Mouse (Mus musculus) layer of hippocampus, postnatal 10 days (tissue): ENCODE measurements around the gene Pam. TPM values are rescaled to one million over a fixed set of nuclear protein-coding genes. Genes with fewer than 3 reads are reported as not detected.
"Not testable (repeated sequence)": the region's sequence is repeated elsewhere in the genome, so short reads cannot be mapped to it uniquely, and the experiment has no call there.

ENCODE experiments used
- DNase-seq, 2 experiments: peaks; one replicate each; pipeline ENCODE4 v3.0.0; 2021; ENCODE audit warnings: low spot score in 2 of 2
- total RNA-seq, 2 experiments: library from RNA; stranded (reverse); gene quantifications; 2 replicates each; pipeline ENCODE4 v1.2.3; 2021

The Pam gene
- total RNA-seq, 2 experiments from 2014 or later, result 158 to 166 TPM

GRCm38 (mm10) chr1:97974968-97975367, 120.5 kb downstream of the Pam start:
- DNase-seq, result no peak

GRCm38 (mm10) chr1:97969765-97970164, 125.7 kb downstream of the Pam start:
- DNase-seq, result no peak

DNA sequence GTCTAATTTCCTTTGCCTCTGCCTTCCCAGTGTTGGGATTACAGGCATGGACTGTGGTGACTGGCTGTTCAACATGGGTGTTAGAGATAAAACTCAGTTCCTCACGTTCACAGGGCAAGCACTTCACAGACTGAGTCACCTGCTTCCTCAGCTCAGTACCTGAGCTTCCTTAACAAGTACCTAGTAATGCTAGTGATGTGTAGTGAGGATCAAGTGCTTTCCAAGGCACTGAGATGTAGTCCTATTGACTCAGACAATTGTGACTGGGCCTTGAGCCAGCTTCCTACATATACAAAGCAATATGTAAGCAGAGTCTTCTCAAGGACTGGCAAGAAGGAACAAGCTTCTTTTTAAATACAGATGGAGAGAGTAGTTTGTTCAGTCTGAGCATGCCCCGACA, 131.7 kb downstream of the Pam start:
- no peak for DNase-seq

DNA sequence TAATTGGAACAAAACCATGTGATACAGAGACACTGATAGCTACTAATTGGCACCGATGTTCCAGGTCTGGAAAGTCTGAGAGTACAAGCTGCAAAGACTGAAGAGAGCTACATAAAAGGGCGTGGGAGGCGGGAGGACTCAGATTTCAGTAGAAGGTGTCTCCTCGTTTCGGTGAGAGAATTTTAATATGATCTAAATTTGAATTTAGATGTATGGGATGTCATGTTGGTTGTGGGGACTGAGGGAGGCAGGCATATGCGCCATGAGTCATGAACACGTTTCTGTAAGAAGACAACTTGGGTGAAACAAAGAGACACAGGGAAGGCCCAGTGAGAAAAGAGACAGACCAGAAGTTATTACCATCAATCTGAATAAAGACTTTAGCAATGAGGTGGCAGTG, 133.3 kb downstream of the Pam start:
- no peak for DNase-seq

GRCm38 (mm10) chr1:97960681-97961080, 134.8 kb downstream of the Pam start:
- DNase-seq, result no peak

GRCm38 (mm10) chr1:97960124-97960523, 135.3 kb downstream of the Pam start:
- no peak for DNase-seq

GRCm38 (mm10) chr1:97958759-97959158, 136.7 kb downstream of the Pam start:
- no peak for DNase-seq

DNA sequence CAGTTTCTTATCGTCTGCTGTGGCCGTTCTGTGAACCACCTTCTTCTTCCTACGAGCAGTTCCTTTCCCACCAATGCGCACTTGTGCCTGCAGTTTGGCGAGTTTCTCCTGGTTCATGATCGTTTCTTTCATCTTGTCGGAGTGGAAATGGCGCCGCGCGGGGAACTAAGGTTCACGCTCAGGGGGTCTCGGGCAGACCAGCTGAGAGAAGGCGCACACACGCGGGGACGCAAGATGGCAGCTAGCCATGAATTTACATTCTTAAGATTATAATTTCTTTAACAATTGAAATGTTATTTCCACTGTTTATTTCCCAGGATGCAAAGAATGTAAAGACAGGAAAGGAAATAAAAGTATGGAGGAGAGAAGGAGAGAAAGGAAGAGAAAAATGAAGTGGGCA, 146.2 kb downstream of the Pam start:
- not testable (repeated sequence) for DNase-seq

GRCm38 (mm10) chr1:97947100-97947499, 148.3 kb downstream of the Pam start:
- no peak for DNase-seq

- DNase-seq, result no peak
Observed at GRCm38 (mm10) chr1:97943908-97944608, 151.4 kb downstream of the Pam start.

- no peak for DNase-seq
Observed at GRCm38 (mm10) chr1:97943402-97943801, 152.0 kb downstream of the Pam start.

DNA sequence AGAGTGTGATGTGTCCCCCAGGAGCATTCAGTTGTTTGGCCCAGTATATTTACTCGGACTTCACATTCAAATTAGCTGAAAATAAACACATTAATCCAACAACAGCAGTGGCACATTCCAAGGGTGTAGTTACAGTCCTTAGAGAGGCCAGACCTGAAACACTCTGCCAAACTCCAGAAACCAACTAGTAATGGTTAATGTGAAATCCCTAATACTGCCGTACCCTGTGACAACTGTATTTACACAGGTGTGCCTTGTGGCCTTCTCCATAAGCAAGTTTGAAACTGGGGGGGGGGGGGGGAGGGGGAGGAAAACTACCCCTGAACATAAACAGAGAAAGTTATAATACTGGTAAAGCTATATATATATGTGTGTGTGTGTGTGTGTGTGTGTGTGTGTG, 152.5 kb downstream of the Pam start:
- no peak for DNase-seq

- no peak for DNase-seq
Observed at GRCm38 (mm10) chr1:97938586-97938985, 156.9 kb downstream of the Pam start.

DNA sequence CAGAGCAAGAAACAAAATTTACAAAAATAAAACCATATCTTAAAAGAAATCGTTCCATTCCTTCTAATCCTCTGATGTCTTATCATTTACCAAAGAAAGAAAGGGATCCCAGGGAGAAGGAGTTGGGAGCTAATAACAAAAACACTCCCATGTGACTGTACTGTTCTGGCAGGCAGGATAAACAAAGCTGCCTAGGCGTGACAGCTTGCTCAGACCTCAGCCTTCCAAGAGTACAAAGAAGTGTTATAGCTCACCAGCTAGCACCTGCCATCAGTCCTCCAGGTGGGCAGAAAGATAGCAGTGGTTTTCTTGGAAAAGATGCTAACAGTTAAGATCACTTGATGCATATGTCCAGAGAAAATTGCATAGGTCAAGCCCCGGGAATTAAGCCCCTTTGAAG, 157.4 kb downstream of the Pam start:
- DNase-seq, result no peak

DNA sequence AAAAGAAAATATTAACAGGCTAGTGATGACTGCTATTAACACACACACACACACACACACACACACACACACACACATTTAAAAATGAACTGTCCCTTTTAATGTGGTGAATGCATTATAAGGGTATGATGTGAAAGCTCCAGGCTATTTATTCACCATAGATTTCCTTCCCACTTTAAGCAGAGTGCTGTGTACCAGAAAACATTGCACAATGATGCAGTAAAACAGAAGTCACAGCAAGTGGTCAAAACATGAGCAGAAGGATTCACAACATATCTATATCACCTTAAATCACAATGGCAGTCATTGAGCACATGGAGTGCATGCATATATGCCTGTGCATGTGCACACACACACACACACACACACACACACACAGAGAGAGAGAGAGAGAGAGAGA, 160.5 kb downstream of the Pam start:
- DNase-seq, result no peak

GRCm38 (mm10) chr1:97931220-97931619, 164.2 kb downstream of the Pam start:
- no peak for DNase-seq

GRCm38 (mm10) chr1:97929415-97930028, 165.9 kb downstream of the Pam start:
- DNase-seq, result no peak

- DNase-seq, result no peak
Observed at GRCm38 (mm10) chr1:97926789-97927188, 168.7 kb downstream of the Pam start.

- no peak for DNase-seq
Observed at GRCm38 (mm10) chr1:97926017-97926540, 169.4 kb downstream of the Pam start.

GRCm38 (mm10) chr1:97922395-97922794, 173.1 kb downstream of the Pam start:
- no peak for DNase-seq

- DNase-seq, result no peak
Observed at GRCm38 (mm10) chr1:97921886-97922285, 173.6 kb downstream of the Pam start.

GRCm38 (mm10) chr1:97918495-97918894, 177.0 kb downstream of the Pam start:
- DNase-seq, result no peak

DNA sequence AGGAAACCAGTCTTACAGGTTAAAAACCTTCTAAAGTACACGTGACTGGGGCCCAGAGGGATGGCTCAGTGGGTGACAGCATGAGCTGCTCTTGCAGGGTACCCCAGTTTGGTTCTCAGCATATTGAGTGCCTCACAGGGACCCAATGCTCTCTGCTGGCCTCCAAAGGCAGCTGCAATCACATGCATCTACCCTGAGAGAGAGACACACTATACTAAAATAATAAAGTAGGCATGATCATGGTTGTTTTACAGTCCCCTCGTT, 178.5 kb downstream of the Pam start:
- DNase-seq, result no peak
